Mouse (Mus musculus): ENCODE results near the gene Sh3tc1. TPM values are rescaled to one million over a fixed set of nuclear protein-coding genes. Genes with fewer than 3 reads are reported as not detected.

Gene Sh3tc1
- total RNA-seq, 2 experiments from 2014 or later: 4.1 to 5.5 TPM

DNA sequence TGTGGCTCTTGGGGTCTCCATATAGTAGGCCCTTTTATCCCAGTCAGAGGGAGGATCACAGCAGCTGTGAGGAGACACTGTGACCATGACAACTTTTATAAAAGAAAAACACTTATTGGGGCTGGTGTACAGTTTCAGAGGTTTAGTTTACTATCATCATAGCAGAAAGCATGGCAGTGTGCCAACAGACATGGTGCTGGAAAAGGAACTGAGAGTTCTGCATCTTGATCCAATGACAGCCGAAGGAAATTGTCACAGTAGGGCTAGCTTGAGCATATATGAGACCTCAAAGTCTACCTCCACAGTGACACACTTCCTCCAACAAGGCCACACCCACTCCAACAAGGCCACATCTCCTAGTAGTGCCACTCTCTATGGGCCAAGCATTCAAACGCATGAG lies 50.9 kb downstream of the Sh3tc1 start:
- 0 out of 2 replicates have a peak, but pooled peaks have one; percentile 23 for ATAC-seq (replicated peaks; ENCODE audit: poor library complexity)

DNA sequence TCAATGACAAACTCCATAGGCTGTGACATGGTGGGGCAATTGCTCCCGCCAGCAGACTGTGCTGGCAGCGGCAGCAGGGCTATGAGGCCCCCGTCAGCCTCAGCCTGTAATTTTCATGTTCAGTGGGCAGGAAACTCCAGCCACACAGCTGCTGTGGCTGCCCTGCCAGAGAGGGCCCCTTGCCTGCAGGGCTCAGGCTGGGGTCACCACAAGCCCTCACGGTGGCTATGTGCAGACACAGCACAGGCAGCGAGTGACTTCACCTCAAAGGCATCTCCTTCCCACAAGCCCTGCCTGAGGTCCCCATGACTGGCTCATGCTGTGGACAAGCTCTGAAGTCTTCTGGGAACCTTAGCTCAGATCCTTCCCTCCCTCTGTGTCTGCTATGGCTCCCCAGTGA lies 52.7 kb downstream of the Sh3tc1 start:
- ATAC-seq (replicated peaks; ENCODE audit: poor library complexity): peak; percentile 34; the same call in 1 of the 2 replicates

DNA sequence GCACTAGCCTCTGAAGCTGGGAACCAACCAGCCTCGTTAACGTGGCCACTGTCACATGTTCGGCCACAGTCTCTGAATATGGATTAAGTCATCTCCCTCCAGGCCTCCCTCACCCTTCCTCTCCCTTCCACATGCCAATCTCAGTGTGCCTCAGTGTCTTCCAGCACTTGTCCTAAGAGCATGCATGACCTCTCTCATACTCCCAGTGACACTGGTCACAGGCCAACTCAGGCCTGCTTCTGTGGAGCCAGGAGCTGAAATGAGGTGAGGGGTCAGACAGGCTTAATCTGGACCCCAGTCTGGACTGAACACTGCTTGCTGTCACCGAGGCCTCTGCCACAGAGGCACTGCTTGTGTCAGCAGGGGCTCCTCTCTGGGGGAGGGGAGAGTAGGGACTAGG lies 53.5 kb downstream of the Sh3tc1 start:
- no peak for ATAC-seq (replicated peaks; ENCODE audit: poor library complexity)

DNA sequence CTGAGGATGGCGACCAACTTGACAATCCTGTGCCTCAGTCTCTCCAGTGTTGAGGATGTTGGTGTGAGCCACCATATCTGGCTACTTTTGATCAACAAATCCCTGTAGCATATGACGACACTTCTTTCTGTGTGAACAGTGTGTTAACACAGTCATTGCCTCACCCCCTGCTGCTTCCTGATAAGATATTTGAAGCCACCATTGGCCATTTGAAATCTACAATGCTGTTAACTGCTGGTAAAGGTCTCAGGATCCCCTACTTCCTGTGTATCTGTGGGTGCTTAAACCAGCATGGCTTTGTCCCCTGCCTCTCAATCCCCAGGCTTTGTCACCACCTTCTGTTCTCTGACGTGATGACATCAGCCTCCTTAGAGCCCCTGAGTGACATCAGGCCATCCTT lies 54.7 kb downstream of the Sh3tc1 start:
- ATAC-seq (replicated peaks; ENCODE audit: poor library complexity): peak; percentile 53

DNA sequence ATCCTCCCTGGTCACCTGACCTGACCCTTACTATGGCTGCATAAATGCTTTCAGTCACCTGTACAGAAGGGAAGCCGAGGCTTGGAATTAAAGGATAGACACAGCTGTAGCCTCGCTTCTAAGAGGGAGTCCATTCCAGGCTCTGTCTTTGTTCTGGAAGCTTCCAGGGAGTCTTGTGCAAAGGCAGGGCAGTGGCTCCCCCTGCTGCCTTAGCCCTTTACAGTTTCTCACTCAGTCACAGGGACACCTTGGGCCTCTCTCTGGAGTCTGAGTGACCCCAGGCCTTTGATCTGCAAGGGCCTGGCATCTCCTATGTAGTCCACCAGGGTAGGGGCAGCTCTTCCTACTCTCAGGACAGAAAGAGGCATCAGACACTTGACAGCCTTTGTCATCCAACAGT lies 58.8 kb downstream of the Sh3tc1 start:
- no peak; the same call in 1 of the 2 replicates for ATAC-seq (replicated peaks; ENCODE audit: poor library complexity)

DNA sequence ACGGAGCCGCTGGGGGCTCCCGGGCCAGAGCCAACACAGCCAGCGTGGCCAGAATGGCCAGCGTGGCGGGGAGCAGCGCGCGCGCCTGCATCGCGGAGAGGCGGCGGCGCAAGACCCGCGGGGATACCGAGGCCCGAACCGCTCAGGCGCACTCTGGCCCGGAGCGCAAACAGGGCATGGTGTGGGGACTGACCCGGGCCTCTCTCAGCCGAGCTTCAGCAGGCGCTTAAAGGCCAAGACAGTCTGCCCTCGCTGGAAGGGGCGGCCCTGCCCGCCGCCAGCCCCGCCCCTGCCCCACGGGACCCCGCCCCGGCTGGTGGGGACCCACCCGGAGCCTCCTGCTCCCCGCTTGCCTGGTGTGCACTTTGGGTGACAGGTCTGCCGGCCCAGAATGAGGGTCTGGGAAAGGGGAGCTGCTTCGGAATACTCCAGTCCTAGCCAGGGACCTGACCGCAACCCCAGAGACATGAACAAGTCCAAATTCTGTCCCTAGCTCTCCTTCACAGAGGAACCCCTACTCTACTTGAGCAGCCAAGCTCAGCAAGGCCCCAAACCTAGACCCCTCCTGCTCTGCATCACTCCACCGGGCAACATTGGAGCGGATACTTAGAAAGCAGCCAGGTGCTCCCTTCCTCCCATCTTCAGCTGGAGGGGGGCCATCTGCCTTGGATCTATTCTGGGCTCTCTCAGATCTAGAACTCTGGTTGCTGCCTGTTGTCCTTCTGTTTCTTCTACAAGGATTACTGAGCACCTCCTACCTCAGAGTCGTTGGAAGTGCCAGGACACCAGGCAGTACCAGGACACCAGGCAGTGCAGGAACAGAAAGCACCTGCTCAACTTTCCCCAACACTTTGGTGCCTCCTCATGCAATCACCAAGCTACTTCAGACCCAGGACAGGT lies 60.3 kb downstream of the Sh3tc1 start, which contains the start of gene Htra3:
Gene Htra3, minus strand, starts transcription at position 527 of the 900 bp plus-strand sequence.
- no peak for ATAC-seq (replicated peaks; ENCODE audit: poor library complexity)

DNA sequence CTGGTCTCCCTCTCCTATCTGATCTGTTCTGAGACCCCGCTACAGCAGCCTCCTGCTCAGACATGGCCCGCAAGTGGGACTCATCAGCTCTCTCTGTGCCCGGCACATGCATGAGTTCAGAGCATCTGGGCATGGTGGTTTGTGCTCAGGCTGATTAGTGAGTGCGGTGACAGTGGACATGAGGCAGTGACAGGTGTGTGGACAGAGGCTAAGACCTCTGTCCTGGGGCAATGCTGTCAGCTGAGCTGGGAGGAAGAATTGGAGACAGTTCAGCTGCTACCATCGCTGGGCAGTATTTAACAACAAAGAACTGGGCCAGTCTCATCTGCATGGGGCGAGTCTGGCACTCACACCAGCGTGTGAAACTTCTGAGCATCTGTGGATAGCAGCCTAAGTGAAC lies 62.8 kb downstream of the Sh3tc1 start:
- ATAC-seq (replicated peaks; ENCODE audit: poor library complexity): no peak

DNA sequence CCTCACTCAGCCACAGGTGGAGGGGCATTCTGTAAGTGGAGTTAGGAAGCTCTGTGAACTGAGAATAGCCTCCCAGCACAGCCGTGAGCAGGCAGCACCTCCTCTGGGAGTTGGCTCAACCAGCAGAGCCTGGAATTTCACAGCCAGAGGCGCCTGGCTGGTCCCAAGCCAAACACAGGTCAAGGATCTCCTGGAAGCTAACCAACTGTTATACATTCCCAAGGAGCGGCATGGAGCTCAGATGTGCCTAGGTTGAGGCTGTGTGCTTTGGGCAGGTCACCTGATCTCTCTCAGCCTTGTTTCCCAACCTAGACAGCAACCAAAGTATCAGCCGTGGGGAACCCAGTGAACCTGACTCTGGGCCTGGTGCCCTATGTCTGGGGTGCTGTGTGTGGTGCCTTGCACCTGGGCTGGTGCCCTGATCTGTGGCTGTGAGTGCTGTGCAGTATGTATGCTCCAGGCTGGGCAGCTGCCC lies 65.7 kb downstream of the Sh3tc1 start:
- ATAC-seq (replicated peaks; ENCODE audit: poor library complexity): no peak

DNA sequence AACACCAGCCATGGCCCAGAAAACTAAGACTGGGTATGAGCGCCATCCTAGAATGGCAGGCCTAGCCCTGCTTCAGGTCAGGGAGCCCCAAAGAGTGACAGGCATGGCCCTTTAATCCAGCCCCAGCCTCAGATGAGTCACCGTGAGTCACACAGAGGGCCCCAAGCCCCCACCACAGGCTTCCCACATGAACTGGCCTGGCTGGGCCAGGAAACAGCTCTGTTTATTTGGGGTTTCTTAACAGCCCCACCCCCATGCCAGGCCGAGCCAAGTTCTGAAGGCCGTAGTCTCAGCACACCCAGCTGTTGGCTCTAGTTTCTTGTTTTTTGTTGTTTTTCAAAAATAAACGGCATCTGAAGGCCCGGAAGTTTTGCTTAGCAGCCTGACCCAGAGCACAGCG lies 66.7 kb downstream of the Sh3tc1 start:
- ATAC-seq (replicated peaks; ENCODE audit: poor library complexity): peak; percentile 79

DNA sequence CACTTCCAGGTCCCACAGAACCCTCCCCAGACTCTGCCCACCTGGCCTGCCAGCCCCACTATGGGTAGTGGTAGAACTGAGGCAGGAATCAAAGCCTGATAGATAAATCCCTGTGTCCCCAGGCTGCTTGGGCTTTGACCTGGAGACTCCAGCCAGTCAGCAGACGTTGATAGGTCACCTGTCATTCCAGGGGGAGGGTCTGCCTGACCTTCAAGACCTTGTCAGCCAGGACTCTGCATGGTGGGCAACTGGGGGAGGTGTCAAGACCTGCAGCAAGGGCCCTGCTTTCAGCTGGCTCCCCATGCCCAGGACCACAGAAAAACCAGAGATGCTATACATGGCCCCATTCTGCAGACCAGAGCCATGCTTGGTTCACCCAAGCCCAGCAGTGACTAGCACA lies 67.2 kb downstream of the Sh3tc1 start:
- no peak for ATAC-seq (replicated peaks; ENCODE audit: poor library complexity)

DNA sequence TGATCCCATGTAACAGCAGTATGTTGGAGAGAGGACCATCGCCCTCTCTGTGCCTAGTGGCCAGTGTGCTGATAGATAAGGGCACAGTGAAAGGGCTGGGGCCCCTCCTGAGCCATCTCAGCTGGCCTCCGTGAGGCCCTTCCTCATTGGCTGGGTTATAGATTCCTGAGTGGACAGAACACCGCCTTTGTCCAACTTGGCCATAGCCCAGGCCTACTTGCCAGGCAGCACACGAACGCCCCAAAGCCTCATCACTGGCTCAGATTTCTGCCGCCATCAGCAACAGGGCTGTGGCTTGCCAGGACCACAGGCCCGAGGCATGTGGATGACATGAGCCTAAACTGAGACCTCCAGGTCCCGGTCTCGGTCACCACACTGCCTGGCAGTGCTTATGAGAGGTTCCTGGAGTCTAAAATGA lies 68.3 kb downstream of the Sh3tc1 start:
- ATAC-seq (replicated peaks; ENCODE audit: poor library complexity): no peak

DNA sequence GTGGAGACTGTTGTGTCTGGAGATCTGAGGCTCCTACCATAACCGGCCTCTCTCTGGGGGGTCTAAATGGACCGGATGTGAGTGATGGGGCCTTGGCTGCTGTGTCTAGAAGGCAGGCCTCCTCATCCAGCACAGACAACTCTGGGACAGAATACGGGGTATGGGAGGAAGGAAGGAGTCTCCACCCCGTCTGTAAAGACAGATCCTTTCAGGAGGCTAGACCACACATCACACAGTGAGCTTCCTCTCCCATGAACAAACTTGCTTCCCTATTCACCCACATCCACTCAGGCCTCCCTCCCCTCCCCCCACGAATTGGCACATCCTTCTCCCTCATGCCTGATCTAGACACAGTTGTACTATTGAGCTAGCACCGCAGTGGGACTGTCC lies 69.4 kb downstream of the Sh3tc1 start:
- ATAC-seq (replicated peaks; ENCODE audit: poor library complexity): peak; percentile 79

DNA sequence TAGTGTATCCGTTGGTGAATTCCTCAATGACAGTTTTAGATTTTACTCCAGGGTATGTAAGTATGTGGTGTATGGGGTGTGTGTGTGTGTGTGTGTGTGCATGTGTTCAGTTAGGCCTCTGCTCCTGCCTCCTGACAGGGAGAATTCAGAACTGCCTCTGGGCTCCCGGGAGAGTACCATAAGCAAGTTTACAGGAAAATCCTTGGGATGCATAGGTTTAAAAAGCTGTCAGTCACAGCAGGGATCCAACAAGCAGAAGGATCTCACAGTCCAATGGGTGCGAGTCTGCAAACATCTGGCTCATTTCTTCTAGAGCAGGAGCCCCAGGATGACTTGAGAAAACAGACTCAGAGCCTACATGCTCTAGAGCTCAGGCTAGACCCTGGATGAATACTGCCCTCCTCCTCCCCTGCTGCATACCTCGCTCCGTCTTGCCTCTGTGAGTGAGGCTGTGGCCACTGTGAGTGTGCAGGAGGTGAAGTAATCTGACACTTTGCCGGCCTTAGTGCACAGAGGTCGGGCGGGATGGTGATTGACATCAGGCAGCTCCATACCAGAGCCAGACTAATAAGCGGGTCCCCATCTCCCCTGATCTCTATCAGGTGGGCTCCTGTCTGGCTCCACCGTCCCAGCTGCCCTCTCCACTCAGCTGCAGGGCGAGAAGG lies 69.9 kb downstream of the Sh3tc1 start:
- no peak for ATAC-seq (replicated peaks; ENCODE audit: poor library complexity)

DNA sequence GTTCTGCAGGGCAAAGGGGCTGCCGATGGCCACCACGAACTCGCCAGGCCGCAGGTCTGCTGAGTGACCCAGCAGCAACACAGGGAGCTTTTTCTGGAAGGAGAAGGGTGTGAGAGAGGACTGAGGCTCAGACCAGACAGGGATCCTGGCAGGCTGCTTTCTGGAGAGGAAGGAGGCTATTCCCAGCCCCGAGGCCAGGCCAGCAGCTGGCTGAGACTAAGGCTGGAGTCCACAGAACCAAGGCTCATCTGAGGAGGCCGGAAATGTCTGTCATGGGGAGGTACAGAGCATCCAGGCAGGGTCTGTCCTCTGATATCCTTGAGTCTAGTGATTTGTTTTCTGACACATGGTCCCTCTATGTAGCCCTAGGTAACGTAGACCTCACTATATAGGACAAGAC lies 73.6 kb downstream of the Sh3tc1 start:
- no peak for ATAC-seq (replicated peaks; ENCODE audit: poor library complexity)

DNA sequence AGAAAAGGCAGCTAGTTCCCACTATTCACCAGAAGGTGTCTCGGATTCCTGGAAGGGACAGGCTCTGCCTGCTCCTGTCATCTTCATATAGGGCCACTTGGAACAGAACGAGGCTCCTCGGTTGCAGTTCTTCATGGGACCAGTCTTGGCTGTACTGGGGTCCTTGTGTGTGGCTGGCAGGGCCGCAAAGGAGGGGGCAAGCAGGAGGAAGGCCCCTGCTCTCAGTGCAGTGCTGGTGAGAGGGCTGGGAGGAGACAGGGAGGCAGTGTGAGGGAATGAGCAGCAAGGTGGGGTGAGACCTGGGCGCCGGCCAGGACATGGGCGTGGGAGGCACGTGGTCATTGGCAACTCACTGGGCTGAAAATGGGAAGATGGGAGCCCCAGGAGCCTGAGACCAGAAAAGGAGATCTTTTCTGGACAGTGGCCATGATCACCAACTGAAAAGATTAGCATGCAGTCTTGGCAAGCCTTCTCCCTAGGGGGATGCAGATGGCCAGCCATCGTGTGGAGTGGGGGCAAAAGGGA lies 77.7 kb downstream of the Sh3tc1 start:
- ATAC-seq (replicated peaks; ENCODE audit: poor library complexity): no peak

DNA sequence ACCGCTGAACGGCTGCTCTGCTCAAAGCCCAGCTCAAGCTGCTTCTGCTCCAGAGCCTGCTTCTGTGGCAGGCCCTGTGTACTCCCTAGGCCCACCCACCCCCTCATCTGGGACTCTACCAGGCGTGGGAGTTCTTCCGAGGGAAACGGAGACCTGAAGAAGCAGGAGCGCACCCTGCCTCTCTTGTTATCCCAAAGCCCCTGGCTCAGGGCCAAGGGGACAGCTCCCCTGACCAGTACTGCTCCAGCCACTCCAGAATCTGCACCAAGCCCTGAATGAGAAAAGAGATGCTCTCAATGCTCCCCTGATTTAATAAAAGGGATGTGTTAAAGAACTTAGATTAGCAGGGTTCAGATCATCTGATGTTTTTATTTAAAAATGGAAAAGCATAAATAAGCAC lies 78.6 kb downstream of the Sh3tc1 start:
- no peak for ATAC-seq (replicated peaks; ENCODE audit: poor library complexity)

DNA sequence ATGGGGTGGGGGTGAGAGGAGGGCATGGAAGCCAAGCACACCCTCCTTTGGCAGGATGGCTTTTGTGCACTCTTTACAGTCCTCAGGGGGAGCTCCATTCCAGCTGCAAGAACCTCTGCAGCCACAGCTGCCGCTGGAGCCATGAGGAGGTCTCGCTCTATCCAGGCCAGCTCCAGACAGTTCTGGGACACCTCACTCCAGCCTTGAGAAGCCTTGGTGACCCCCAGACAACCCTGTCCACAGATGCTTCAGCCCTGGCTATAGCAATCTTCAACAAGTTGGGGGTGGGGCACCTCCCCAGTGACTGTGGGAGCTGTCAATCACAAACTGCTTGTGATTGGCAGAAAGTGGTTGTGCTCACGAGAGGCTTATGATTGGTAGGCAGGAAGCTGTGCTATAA lies 80.3 kb downstream of the Sh3tc1 start:
- ATAC-seq (replicated peaks; ENCODE audit: poor library complexity): no peak

DNA sequence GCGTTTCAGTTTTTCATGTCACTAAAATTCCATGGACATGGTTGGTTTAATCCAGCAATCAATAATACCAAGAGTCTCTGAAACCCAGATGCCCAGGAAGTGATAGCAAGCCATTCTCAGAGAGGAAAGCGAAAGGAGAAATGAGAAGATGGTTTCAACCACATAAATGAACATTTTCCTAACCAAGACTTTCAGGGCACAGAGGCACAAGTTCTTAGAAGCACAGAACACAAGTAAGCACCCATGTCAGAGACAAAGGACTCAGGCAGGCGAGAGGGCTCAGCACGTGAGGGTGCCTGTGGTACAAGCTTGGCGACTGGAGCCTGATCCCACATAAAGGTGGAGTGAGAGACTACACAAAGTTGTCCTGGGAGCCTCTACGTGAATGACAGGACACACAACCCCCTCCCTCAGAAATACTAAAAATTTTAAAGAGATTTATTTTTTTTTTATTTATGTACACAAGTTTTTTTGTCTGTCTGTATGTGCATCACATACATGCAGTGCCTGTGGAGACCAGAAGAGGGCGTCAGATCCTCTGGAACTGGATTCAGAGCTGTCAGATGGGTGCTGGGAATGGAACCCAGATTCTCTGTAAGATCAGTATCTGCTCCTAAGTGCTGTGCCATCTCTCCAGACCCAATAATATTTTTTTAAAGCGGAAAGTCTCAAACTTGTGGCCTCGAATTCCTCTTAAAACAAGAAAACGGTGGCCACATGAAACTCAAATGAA lies 83.9 kb downstream of the Sh3tc1 start:
- ATAC-seq (replicated peaks; ENCODE audit: poor library complexity): no peak

DNA sequence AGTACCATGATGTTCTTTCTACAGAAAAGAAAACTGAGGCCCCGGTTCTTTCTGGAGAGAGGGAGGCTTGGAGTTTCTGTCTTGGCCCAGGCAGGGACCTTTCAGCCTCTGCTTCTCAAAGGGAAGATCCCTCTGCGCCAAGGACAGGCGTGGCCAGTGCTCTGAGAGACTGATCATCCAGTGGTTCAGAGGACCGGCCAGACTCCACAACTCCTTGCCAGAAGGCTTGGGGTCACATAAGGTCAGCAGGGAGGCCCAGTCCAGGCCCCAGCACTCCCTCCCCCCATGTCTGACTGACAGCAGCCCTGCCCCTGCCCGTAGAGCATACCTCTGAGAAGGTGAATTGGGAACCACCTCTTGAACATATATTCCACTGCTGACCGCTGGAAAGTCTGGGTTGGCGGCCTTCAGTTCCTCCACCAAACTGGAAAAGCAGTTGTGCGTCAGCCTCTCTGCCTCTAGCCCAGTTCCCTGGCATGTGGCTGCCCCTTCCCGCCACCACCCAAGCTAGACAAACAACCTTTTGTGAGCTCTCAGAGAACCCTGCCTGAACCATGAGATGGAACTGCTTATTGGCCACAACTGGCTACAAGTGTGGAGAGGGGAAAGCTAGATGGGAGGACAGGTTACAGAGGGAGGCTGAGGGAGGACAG lies 85.9 kb downstream of the Sh3tc1 start:
- no peak for ATAC-seq (replicated peaks; ENCODE audit: poor library complexity)

DNA sequence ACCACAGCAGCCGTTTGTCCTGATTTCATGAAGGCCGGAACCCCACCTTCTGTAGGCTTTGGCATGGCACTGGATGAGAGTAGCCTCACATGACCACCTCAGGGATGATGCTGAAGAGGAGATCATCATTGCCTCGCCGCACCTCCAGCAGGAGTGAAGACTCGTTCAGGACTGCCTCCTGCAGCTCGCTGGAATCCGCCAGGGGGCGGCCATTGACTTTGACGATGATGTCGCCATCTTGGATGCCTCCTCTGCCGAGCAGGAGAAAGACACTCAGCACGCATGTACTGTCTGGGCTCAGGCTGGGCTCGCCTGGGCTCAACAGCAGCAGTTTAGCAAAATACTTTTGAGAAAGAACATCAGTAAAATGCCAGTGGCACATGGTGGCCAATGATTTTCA lies 86.9 kb downstream of the Sh3tc1 start:
- ATAC-seq (replicated peaks; ENCODE audit: poor library complexity): no peak

DNA sequence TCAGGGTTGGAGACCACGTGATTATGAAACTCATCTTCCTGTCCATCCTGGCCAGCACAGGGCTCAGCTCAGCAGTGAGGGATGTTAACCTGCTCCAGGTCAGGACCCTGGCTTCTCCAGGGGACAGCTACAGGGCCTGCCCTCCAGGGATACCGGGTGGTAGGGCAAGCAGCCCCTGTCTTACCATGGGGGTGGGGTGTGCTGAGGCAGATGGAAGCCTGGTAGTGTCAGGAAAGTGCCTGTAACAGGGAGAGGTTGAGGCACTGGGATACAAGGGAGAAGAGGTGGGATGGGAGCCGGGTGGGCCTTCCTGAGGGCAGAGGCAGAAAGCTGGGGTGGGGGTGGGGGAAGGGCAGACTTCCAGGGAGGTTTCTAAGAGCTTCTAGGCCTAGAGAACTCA lies 87.5 kb downstream of the Sh3tc1 start:
- ATAC-seq (replicated peaks; ENCODE audit: poor library complexity): no peak

Measured in megakaryocyte progenitor cell, adult 5-6 weeks (primary cell).